Mouse (Mus musculus): ENCODE data around the gene Zfp54. TPM values are rescaled to one million over a fixed set of nuclear protein-coding genes. Genes with fewer than 3 reads are reported as not detected.
"Not testable (repeated sequence)": the region's sequence is repeated elsewhere in the genome, so short reads cannot be mapped to it uniquely, and the experiment has no call there.

Gene Zfp54
- 5.2 and 7.6 TPM in 2 replicates for polyA plus RNA-seq (2014; fragmentation: Nextera tagmentation; extraction: Ambion mirVana)

- H3K4me3 ChIP-seq (ENCODE audit: low read depth, low read length) = peak within 1 kb of the TSS; percentile 43
- peak within 1 kb of the TSS; percentile 52 for H3K9ac ChIP-seq (replicated peaks; ENCODE audit: low read depth, low read length)
- under 1% methylated on average over 22 of the region's 22 CpGs for WGBS
- H3K27ac ChIP-seq (ENCODE audit: low read depth, low read length) = peak within 1 kb of the TSS; percentile 39; the same call in 1 of the 2 replicates
- 0 out of 2 replicates have a peak, but pooled peaks cover 3% of the 10 kb centered on the region for H3K4me1 ChIP-seq (ENCODE audit: control insufficient read depth, insufficient read depth, low read length)
- peak; percentile 98 for ATAC-seq (ENCODE audit: low read depth)
- peak within 1 kb of the TSS; percentile 86 for H3K4me2 ChIP-seq (ENCODE audit: low read depth, low read length)
- no peaks in the 10 kb centered on the region for H3K27me3 ChIP-seq (ENCODE audit: control insufficient read depth, insufficient read depth, low read length)
- H3K36me3 ChIP-seq (ENCODE audit: control insufficient read depth, insufficient read depth, low read length) = no peaks in the 10 kb centered on the region
- no peaks in the 10 kb centered on the region for H3K9me3 ChIP-seq (ENCODE audit: control insufficient read depth, low read length)
Measured at GRCm38 (mm10) chr17:21422664-21423599, at the start of gene Zfp54. Zfp54 (plus strand) TSS chr17:21423227.

- Histone ChIP-seq H3K36me3 (ENCODE audit: control insufficient read depth, insufficient read depth, low read length) (no peaks in the 10 kb centered on the region), H3K9ac (replicated peaks; ENCODE audit: low read depth, low read length) (no peak overlapping the region), H3K4me2 (ENCODE audit: low read depth, low read length) (no peak overlapping the region), H3K9me3 (ENCODE audit: control insufficient read depth, low read length) (no peaks in the 10 kb centered on the region), H3K27ac (ENCODE audit: low read depth, low read length) (no peak overlapping the region), H3K4me3 (ENCODE audit: low read depth, low read length) (no peak overlapping the region), H3K4me1 (ENCODE audit: control insufficient read depth, insufficient read depth, low read length) (no peaks in the 10 kb centered on the region), H3K27me3 (ENCODE audit: control insufficient read depth, insufficient read depth, low read length) (no peaks in the 10 kb centered on the region)
- 46% methylated on average over 1 of the region's 1 CpGs for WGBS
- ATAC-seq (ENCODE audit: low read depth) = no peak
Measured at GRCm38 (mm10) chr17:21375311-21375710, 47.7 kb upstream of the Zfp54 start.

DNA sequence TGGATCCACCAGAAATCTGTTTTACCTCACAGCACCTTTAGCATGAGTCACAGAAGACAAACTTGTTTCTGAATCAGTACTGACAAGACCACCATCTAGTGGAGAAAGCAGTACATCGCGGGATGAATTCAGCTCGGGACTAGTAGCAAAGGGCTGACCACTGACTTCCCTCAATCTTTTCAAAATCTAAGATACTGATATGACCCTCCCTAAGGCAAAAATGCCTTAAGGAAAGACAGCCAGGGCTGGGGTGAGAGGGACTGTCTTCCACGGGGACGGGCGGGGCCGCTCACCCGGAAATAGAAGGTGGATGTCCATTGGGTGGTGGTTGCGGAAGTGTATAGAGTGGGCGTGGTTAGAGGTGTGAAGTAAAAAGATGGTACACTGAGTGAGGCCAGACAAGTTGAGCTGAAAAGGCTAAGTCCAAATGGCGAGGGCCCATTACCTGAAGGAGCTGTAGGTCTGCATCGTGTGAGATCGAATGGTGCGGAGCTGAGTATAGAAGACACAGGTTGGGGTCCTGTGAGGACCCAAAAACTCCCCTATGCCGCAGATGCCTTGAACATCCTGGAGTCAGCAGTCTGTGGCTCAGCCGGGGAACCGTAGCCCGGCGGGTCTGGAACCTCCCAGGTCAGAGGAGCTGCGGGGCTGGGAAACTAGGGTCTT is 39.5 kb upstream of the Zfp54 start, which contains the start of gene Zfp677:
Zfp677 (plus strand) TSS at position 358 of the 666 bp plus-strand sequence.
- H3K27ac ChIP-seq (ENCODE audit: low read depth, low read length) = no peak within 1 kb of the TSS; the same call in 1 of the 2 replicates
- no peaks in the 10 kb centered on the region for H3K36me3 ChIP-seq (ENCODE audit: control insufficient read depth, insufficient read depth, low read length)
- H3K4me2 ChIP-seq (ENCODE audit: low read depth, low read length) = peak within 1 kb of the TSS; percentile 89
- WGBS = 5% methylated on average over 20 of the region's 20 CpGs
- peak within 1 kb of the TSS; percentile 52 for H3K4me3 ChIP-seq (ENCODE audit: low read depth, low read length)
- no peaks in the 10 kb centered on the region for H3K27me3 ChIP-seq (ENCODE audit: control insufficient read depth, insufficient read depth, low read length)
- H3K9me3 ChIP-seq (ENCODE audit: control insufficient read depth, low read length) = no peaks in the 10 kb centered on the region
- ATAC-seq (ENCODE audit: low read depth) = peak; percentile 100
- no peaks in the 10 kb centered on the region for H3K4me1 ChIP-seq (ENCODE audit: control insufficient read depth, insufficient read depth, low read length)
- H3K9ac ChIP-seq (replicated peaks; ENCODE audit: low read depth, low read length) = peak within 1 kb of the TSS; percentile 53

DNA sequence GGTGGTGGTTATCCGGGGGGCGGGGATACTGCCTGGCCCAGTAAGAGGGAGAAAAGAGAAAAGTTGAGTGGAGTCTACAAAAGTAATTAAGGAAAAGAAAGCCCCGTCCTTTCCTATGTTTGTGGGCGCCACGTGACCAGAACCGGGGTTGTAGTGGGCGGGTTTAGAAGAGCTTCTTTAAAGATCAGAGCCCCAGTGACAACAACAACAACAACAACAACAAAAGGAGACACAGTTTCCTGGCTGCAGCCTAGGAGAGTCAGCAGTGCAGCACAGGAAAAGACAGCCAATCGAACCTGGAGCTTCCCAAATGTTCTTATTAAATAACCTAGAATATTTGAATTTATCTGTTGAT is 39.0 kb upstream of the Zfp54 start:
- peak; percentile 50; the same call in 1 of the 2 replicates for ATAC-seq (ENCODE audit: low read depth)
- H3K4me3 ChIP-seq (ENCODE audit: low read depth, low read length) = peak overlapping the region; percentile 52
- H3K4me1 ChIP-seq (ENCODE audit: control insufficient read depth, insufficient read depth, low read length) = no peaks in the 10 kb centered on the region
- H3K4me2 ChIP-seq (ENCODE audit: low read depth, low read length) = peak overlapping the region; percentile 89
- no peak overlapping the region; the same call in 1 of the 2 replicates for H3K27ac ChIP-seq (ENCODE audit: low read depth, low read length)
- no peaks in the 10 kb centered on the region for H3K9me3 ChIP-seq (ENCODE audit: control insufficient read depth, low read length)
- 15% methylated on average over 8 of the region's 8 CpGs for WGBS
- no peaks in the 10 kb centered on the region for H3K36me3 ChIP-seq (ENCODE audit: control insufficient read depth, insufficient read depth, low read length)
- peak overlapping the region; percentile 53 for H3K9ac ChIP-seq (replicated peaks; ENCODE audit: low read depth, low read length)
- no peaks in the 10 kb centered on the region for H3K27me3 ChIP-seq (ENCODE audit: control insufficient read depth, insufficient read depth, low read length)

GRCm38 (mm10) chr17:21438806-21439400 is 15.9 kb downstream of the Zfp54 start:
- not testable (repeated sequence) for H3K27me3 ChIP-seq (ENCODE audit: control insufficient read depth, insufficient read depth, low read length); ATAC-seq (ENCODE audit: low read depth); H3K9me3 ChIP-seq (ENCODE audit: control insufficient read depth, low read length); H3K4me1 ChIP-seq (ENCODE audit: control insufficient read depth, insufficient read depth, low read length); H3K9ac ChIP-seq (replicated peaks; ENCODE audit: low read depth, low read length); H3K36me3 ChIP-seq (ENCODE audit: control insufficient read depth, insufficient read depth, low read length); H3K4me3 ChIP-seq (ENCODE audit: low read depth, low read length); H3K27ac ChIP-seq (ENCODE audit: low read depth, low read length); H3K4me2 ChIP-seq (ENCODE audit: low read depth, low read length)
- WGBS = 78% methylated on average over 9 of the region's 9 CpGs

- peak overlapping the region; percentile 48 for H3K9ac ChIP-seq (replicated peaks; ENCODE audit: low read depth, low read length)
- peak; percentile 83 for ATAC-seq (ENCODE audit: low read depth)
- H3K4me3 ChIP-seq (ENCODE audit: low read depth, low read length) = peak overlapping the region; percentile 63
- peak overlapping the region; percentile 80 for H3K27ac ChIP-seq (ENCODE audit: low read depth, low read length)
- H3K27me3 ChIP-seq (ENCODE audit: control insufficient read depth, insufficient read depth, low read length) = no peaks in the 10 kb centered on the region
- H3K4me1 ChIP-seq (ENCODE audit: control insufficient read depth, insufficient read depth, low read length) = 0 out of 2 replicates have a peak, but pooled peaks cover 7% of the 10 kb centered on the region
- H3K4me2 ChIP-seq (ENCODE audit: low read depth, low read length) = peak overlapping the region; percentile 70
- WGBS = 0% methylated on average over 3 of the region's 3 CpGs
- no peaks in the 10 kb centered on the region for H3K9me3 ChIP-seq (ENCODE audit: control insufficient read depth, low read length)
- H3K36me3 ChIP-seq (ENCODE audit: control insufficient read depth, insufficient read depth, low read length) = no peaks in the 10 kb centered on the region
Measured at GRCm38 (mm10) chr17:21449669-21450068, 26.6 kb downstream of the Zfp54 start.

- Histone ChIP-seq H3K4me3 (ENCODE audit: low read depth, low read length) (peak within 1 kb of the TSS; percentile 63), H3K27ac (ENCODE audit: low read depth, low read length) (peak within 1 kb of the TSS; percentile 80), H3K4me2 (ENCODE audit: low read depth, low read length) (peak within 1 kb of the TSS; percentile 70), H3K36me3 (ENCODE audit: control insufficient read depth, insufficient read depth, low read length) (no peaks in the 10 kb centered on the region), H3K9me3 (ENCODE audit: control insufficient read depth, low read length) (no peaks in the 10 kb centered on the region), H3K4me1 (ENCODE audit: control insufficient read depth, insufficient read depth, low read length) (0 out of 2 replicates have a peak, but pooled peaks cover 7% of the 10 kb centered on the region), H3K9ac (replicated peaks; ENCODE audit: low read depth, low read length) (peak within 1 kb of the TSS; percentile 48), H3K27me3 (ENCODE audit: control insufficient read depth, insufficient read depth, low read length) (no peaks in the 10 kb centered on the region)
- peak; percentile 100 for ATAC-seq (ENCODE audit: low read depth)
- under 1% methylated on average over 26 of the region's 26 CpGs for WGBS
Measured at GRCm38 (mm10) chr17:21450138-21450704, 27.2 kb downstream of the Zfp54 start, which contains the start of gene Zfp51. Zfp51 (plus strand) TSS chr17:21450374.

DNA sequence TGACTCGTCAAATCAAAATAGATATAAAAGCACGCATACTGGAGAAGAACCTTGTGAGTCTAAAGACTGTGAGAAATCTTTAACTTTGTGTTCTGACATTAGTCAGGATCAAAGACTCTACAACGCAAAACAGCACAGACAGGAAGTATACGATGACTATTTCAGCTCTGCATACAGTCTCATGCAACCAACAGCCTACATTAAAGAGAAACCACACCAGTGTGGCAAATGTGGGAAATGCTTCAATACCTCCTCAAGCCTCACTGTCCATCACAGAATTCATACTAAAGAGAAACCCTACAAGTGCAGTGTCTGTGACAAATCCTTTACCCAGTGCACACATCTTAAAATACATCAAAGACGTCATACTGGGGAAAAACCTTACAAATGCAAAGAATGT is 40.5 kb downstream of the Zfp54 start:
- Histone ChIP-seq H3K9me3 (ENCODE audit: control insufficient read depth, low read length) (no peaks in the 10 kb centered on the region), H3K9ac (replicated peaks; ENCODE audit: low read depth, low read length) (no peak overlapping the region), H3K4me1 (ENCODE audit: control insufficient read depth, insufficient read depth, low read length) (no peaks in the 10 kb centered on the region), H3K4me3 (ENCODE audit: low read depth, low read length) (no peak overlapping the region), H3K27ac (ENCODE audit: low read depth, low read length) (no peak overlapping the region), H3K36me3 (ENCODE audit: control insufficient read depth, insufficient read depth, low read length) (peaks cover 16% of the 10 kb centered on the region), H3K4me2 (ENCODE audit: low read depth, low read length) (no peak overlapping the region), H3K27me3 (ENCODE audit: control insufficient read depth, insufficient read depth, low read length) (no peaks in the 10 kb centered on the region)
- 95% methylated on average over 5 of the region's 5 CpGs for WGBS
- no peak for ATAC-seq (ENCODE audit: low read depth)
